ENCODE assay signal across 8 mouse cellular contexts in genomic region chr17:29459321-29460118, GRCm38 (mm10). TPM values are rescaled to one million over a fixed set of nuclear protein-coding genes. Genes with fewer than 3 reads are reported as not detected.
DNase-seq lines count a peak whose midpoint lies in the region; ATAC-seq and TF ChIP-seq lines count a peak whose summit lies in the region.

No protein-coding gene starts in this region.

- H3K4me1 ChIP-seq in intestine, embryonic 14.5 days (replicated peaks; ENCODE audit: control insufficient read depth, insufficient read depth, low read length) = peaks cover 25% of the 10 kb centered on the region
- peaks cover 0 to 20% of the 10 kb centered on the region in 2 experiments; a peak in 2 of 4 replicates for H3K4me1 ChIP-seq in liver, embryonic 14.5 days (replicated peaks; ENCODE audit: control insufficient read depth in 2 of 2, insufficient read depth in 2 of 2, low read length in 1 of 2)
- peaks cover 44% of the 10 kb centered on the region for H3K4me1 ChIP-seq in neural tube, embryonic 13.5 days (replicated peaks)

- no peaks in the 10 kb centered on the region for H3K27me3 ChIP-seq in intestine, embryonic 14.5 days (replicated peaks; ENCODE audit: control insufficient read depth, insufficient read depth, low read length)
- peaks cover 63% of the 10 kb centered on the region for H3K27me3 ChIP-seq in liver, embryonic 14.5 days (ENCODE audit: control insufficient read depth, insufficient read depth, low read length)
- 0 out of 2 replicates have a peak, but pooled peaks cover under 1% of the 10 kb centered on the region for H3K27me3 ChIP-seq in neural tube, embryonic 13.5 days

- intact Hi-C loops in left cerebral cortex, postnatal 4 days (cut with DNase I) = no loop called here
- intact Hi-C loops in left cerebral cortex, postnatal 36 days (cut with DNase I) = no loop called here

- DNase-seq in left cerebral cortex, postnatal 4 days = peak; percentile 40
- no peak for DNase-seq in left cerebral cortex, postnatal 36 days (ENCODE audit: low spot score in 2 of 2)
- peak; percentile 62 for DNase-seq in cerebellum, adult 8-10 months
- DNase-seq in gastrocnemius, adult 8-10 months (ENCODE audit: low spot score in 2 of 2) = peak; percentile 35 to 49
- DNase-seq in intestine, embryonic 14.5 days (ENCODE audit: low spot score) = peak; percentile 67
- DNase-seq in liver, embryonic 14.5 days (ENCODE audit: low read depth in 3 of 3, low spot score in 3 of 3) = no peak
- no peak for DNase-seq in frontal cortex, postnatal 25 days (ENCODE audit: low spot score in 2 of 2)

- TF ChIP-seq EP300 in liver, embryonic 14.5 days (IDR thresholded peaks at IDR 0.05; ENCODE audit: low read depth) = no peak

- no peak overlapping the region for H3K9ac ChIP-seq in intestine, embryonic 14.5 days (ENCODE audit: low read length)
- H3K9ac ChIP-seq in liver, embryonic 14.5 days (replicated peaks) = no peak overlapping the region
- H3K9ac ChIP-seq in neural tube, embryonic 13.5 days = peak overlapping the region; percentile 58

- H3K4me2 ChIP-seq in intestine, embryonic 14.5 days (ENCODE audit: low read length) = peak overlapping the region; percentile 18
- H3K4me2 ChIP-seq in liver, embryonic 14.5 days (ENCODE audit: low read depth) = peak overlapping the region; percentile 4; the same call in 1 of the 2 replicates
- H3K4me2 ChIP-seq in neural tube, embryonic 13.5 days = peak overlapping the region; percentile 54

- no peaks in the 10 kb centered on the region for H3K36me3 ChIP-seq in intestine, embryonic 14.5 days (ENCODE audit: control insufficient read depth, insufficient read depth, low read length)
- no peaks in the 10 kb centered on the region for H3K36me3 ChIP-seq in liver, embryonic 14.5 days (replicated peaks; ENCODE audit: control insufficient read depth, insufficient read depth, low read depth)
- H3K36me3 ChIP-seq in neural tube, embryonic 13.5 days = no peaks in the 10 kb centered on the region

- no peak overlapping the region for H3K4me3 ChIP-seq in intestine, embryonic 14.5 days (ENCODE audit: low read depth, low read length)
- H3K4me3 ChIP-seq in liver, embryonic 14.5 days (ENCODE audit: insufficient read depth in 1 of 2, low read depth in 2 of 2, low read length in 2 of 2) = no peak overlapping the region; a peak in 1 of 4 replicates
- H3K4me3 ChIP-seq in neural tube, embryonic 13.5 days = peak overlapping the region; percentile 25

- ATAC-seq in intestine, embryonic 14.5 days (replicated peaks; ENCODE audit: low FRiP score, low TSS enrichment, low read depth) = no peak
- ATAC-seq in liver, embryonic 14.5 days (ENCODE audit: insufficient read depth) = no peak
- peak; percentile 34; the same call in 1 of the 2 replicates for ATAC-seq in neural tube, embryonic 13.5 days (ENCODE audit: low read depth)

- H3K27ac ChIP-seq in intestine, embryonic 14.5 days (ENCODE audit: low read depth) = peak overlapping the region; percentile 49
- H3K27ac ChIP-seq in liver, embryonic 14.5 days = no peak overlapping the region
- peak overlapping the region; percentile 81 for H3K27ac ChIP-seq in neural tube, embryonic 13.5 days (replicated peaks)

- no peaks in the 10 kb centered on the region for H3K9me3 ChIP-seq in intestine, embryonic 14.5 days (ENCODE audit: control insufficient read depth, low read length)
- H3K9me3 ChIP-seq in liver, embryonic 14.5 days (ENCODE audit: control insufficient read depth, low read length) = no peaks in the 10 kb centered on the region
- no peaks in the 10 kb centered on the region for H3K9me3 ChIP-seq in neural tube, embryonic 13.5 days

- 6% methylated on average over 24 of the region's 24 CpGs for WGBS in intestine, embryonic 14.5 days
- WGBS in liver, embryonic 14.5 days (ENCODE audit: insufficient replicate concordance) = 4% methylated on average over 24 of the region's 24 CpGs
- WGBS in neural tube, embryonic 13.5 days = 3% methylated on average over 23 of the region's 24 CpGs

- TF ChIP-seq CTCF in liver, embryonic 14.5 days (IDR thresholded peaks at IDR 0.05; ENCODE audit: low read depth) = no peak

RNA-seq across cellular contexts. Expression of gene Pim1, which starts 31.0 kb away (rescaled TPM):
- total RNA-seq in left cerebral cortex, postnatal 4 days (2021) = 10 to 100 TPM; 10.5 to 12.3 TPM
- total RNA-seq in left cerebral cortex, postnatal 36 days (2021) = 1 to 10 TPM; 6.0 to 7.1 TPM
- 10 to 100 TPM in 2 of 4 experiments, 1 to 10 TPM in 2; 8.6 to 18.9 (median 11.3) TPM for total RNA-seq in gastrocnemius, adult 8-10 months (2022)
- 13.3 and 13.6 TPM in 2 replicates for polyA plus RNA-seq in intestine, embryonic 14.5 days (2014; fragmentation: Nextera tagmentation; extraction: Ambion mirVana)
- 61.4 and 64.5 TPM in 2 replicates for polyA plus RNA-seq in liver, embryonic 14.5 days (2012; rRNA removed)
- polyA plus RNA-seq in liver, embryonic 14.5 days (2014; fragmentation: Nextera tagmentation; extraction: Ambion mirVana) = 60.4 and 69.9 TPM in 2 replicates
- 12.4 and 14.4 TPM in 2 replicates for polyA plus RNA-seq in neural tube, embryonic 13.5 days (2015; fragmentation: Nextera tagmentation; extraction: Ambion mirVana)

Comparison
In these comparisons a context has a peak if more than half of its experiments do, and no peak if none do; other contexts are left out.
1. DNase-seq: peak in left cerebral cortex, postnatal 4 days (single experiment), cerebellum, adult 8-10 months (single experiment), gastrocnemius, adult 8-10 months (2 of 2) and intestine, embryonic 14.5 days (single experiment); none in left cerebral cortex, postnatal 36 days (0 of 2), liver, embryonic 14.5 days (0 of 3) and frontal cortex, postnatal 25 days (0 of 2).
2. H3K4me2 ChIP-seq: peak in every context shown above with its lines; median percentile 54 in neural tube, embryonic 13.5 days; 18 in intestine, embryonic 14.5 days; 4 in liver, embryonic 14.5 days.